8 mouse cellular contexts compared by ENCODE assay signal in the genomic region with DNA sequence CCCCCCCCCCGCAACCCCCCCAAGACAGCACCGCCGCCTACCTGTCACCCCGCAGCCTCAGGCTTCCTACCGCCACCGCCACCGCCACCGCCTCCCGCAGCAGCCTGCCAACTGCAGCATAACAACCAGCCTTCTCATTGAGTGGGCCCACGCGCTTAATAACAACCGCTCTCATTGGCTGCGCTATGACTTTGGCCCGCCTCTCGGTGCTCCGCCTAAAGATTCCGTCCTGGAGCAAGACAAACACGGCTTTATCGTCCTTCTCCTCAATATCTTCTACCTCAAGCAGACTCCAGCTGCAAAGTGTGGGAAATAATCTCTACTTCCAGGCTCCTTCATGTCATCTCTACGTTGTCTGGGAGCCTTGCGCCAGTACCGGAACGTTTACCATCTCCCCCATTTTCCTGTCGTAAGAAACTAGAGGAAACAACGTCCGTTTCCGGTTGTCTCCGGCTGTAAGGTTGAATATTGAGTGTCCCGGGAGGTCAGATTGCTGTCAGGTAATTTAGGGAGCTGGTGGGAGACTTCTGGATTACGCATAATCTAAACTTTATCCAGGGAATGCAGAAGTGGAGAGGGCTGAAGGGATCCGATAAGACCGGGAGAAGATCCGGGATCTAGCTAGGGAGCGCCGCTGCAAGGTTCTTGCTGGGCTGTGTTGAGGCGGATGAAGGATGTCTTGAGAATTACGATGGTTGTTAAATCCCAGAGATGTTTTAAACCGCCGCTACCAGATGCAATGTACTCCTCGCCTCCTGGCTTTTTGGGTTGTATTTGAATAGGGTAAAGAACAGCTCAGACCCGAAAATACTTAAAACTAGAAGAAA. TPM values are rescaled to one million over a fixed set of nuclear protein-coding genes. Genes with fewer than 3 reads are reported as not detected.
A peak's percentile ranks its signal among the peaks of the same experiment; 100 is the strongest.
DNase-seq lines count a peak whose midpoint lies in the region; ATAC-seq lines count a peak whose summit lies in the region.

A gene (minus strand): TSS at position 153 of the 827 bp plus-strand sequence.
A gene (plus strand): TSS at position 214 of the 827 bp plus-strand sequence.

- H3K4me1 ChIP-seq in hindbrain, embryonic 16.5 days (ENCODE audit: control insufficient read depth, insufficient read depth, low read depth, low read length) = peaks cover 12% of the 10 kb centered on the region

- peak; percentile 99 for ATAC-seq in hindbrain, embryonic 16.5 days

- H3K9me3 ChIP-seq in hindbrain, embryonic 16.5 days (ENCODE audit: control insufficient read depth, low read length) = no peaks in the 10 kb centered on the region

- DNase-seq in R1 (ENCODE audit: low read depth, low spot score) = peak; percentile 95
- DNase-seq in cerebellum, postnatal 25 days = peak; percentile 93 to 94
- peak; percentile 90 to 94 for DNase-seq in frontal cortex, postnatal 36 days (ENCODE audit: low spot score in 2 of 2)
- DNase-seq in left cerebral cortex, adult 18-20 months (ENCODE audit: low spot score in 2 of 2) = peak; percentile 87 to 90
- peak; percentile 91 for DNase-seq in right cerebral cortex, adult 18-20 months
- DNase-seq in urinary bladder, postnatal 10 days (ENCODE audit: low spot score) = peak; percentile 51

- WGBS in hindbrain, embryonic 16.5 days = under 1% methylated on average over 39 of the region's 41 CpGs
- under 1% methylated on average over 40 of the region's 41 CpGs for WGBS in macrophage (ENCODE audit: missing documents)

- H3K4me3 ChIP-seq in hindbrain, embryonic 16.5 days (ENCODE audit: low read length) = peak within 1 kb of the TSS; percentile 92
- H3K4me3 ChIP-seq in macrophage (ENCODE audit: inconsistent target) = peak within 1 kb of the TSS; percentile 97

- H3K4me2 ChIP-seq in hindbrain, embryonic 16.5 days (ENCODE audit: low read length) = peak within 1 kb of the TSS; percentile 90

- peaks cover 1% of the 10 kb centered on the region; the same call in 1 of the 2 replicates for H3K36me3 ChIP-seq in hindbrain, embryonic 16.5 days (ENCODE audit: control insufficient read depth, insufficient read depth, low read length)
- no peaks in the 10 kb centered on the region; the same call in 1 of the 2 replicates for H3K36me3 ChIP-seq in macrophage (ENCODE audit: inconsistent target)

- peak within 1 kb of the TSS; percentile 91 for H3K9ac ChIP-seq in hindbrain, embryonic 16.5 days (ENCODE audit: low read depth, low read length)

- H3K27me3 ChIP-seq in hindbrain, embryonic 16.5 days (replicated peaks; ENCODE audit: control insufficient read depth, insufficient read depth, low read length) = no peaks in the 10 kb centered on the region

- H3K79me2 ChIP-seq in macrophage (ENCODE audit: inconsistent target) = peaks cover 95% of the 10 kb centered on the region

- peak within 1 kb of the TSS; percentile 87 for H3K27ac ChIP-seq in hindbrain, embryonic 16.5 days (ENCODE audit: low read depth, low read length)
- peak within 1 kb of the TSS; percentile 87 for H3K27ac ChIP-seq in macrophage

RNA-seq across cellular contexts. Expression of the first gene that starts in this region (rescaled TPM):
- 16.7 and 17.7 TPM in 2 replicates for polyA plus RNA-seq in hindbrain, embryonic 16.5 days (2015; fragmentation: Nextera tagmentation; extraction: Ambion mirVana)
- total RNA-seq in left cerebral cortex, adult 18-20 months (2021) = 100 to 1,000 TPM; 134 to 145 TPM
- total RNA-seq in macrophage (2018; cell fraction: chromatin; rRNA removed) = 10 to 100 TPM in 20 of 26 experiments, 1 to 10 TPM in 6; 4.1 to 33.3 (median 18.8) TPM
- 1 to 10 TPM; 3.4 to 9.9 (median 6.8) TPM for total RNA-seq in macrophage (2018; cell fraction: cytosol; rRNA removed)
- total RNA-seq in macrophage (2018; cell fraction: nucleus; rRNA removed) = 10 to 100 TPM in 18 of 26 experiments, 1 to 10 TPM in 8; 4.0 to 29.5 (median 13.5) TPM
- 2.4 to 5.0 TPM (median 4.1 TPM) in 3 replicates for polyA plus RNA-seq in macrophage (2018)

RNA-seq across cellular contexts. Expression of the second gene that starts in this region (rescaled TPM):
- polyA plus RNA-seq in hindbrain, embryonic 16.5 days (2015; fragmentation: Nextera tagmentation; extraction: Ambion mirVana) = 167 and 196 TPM in 2 replicates
- 100 to 1,000 TPM; 119 to 124 TPM for total RNA-seq in left cerebral cortex, adult 18-20 months (2021)
- 10 to 100 TPM in 1 of 26 experiments, 1 to 10 TPM in 24, not detected in 1; 1.9 to 17.3 (median 4.2) TPM for total RNA-seq in macrophage (2018; cell fraction: chromatin; rRNA removed)
- total RNA-seq in macrophage (2018; cell fraction: cytosol; rRNA removed) = 10 to 100 TPM; 62.3 to 95.8 (median 76.7) TPM
- 10 to 100 TPM in 21 of 26 experiments, 1 to 10 TPM in 5; 6.8 to 39.5 (median 19.7) TPM for total RNA-seq in macrophage (2018; cell fraction: nucleus; rRNA removed)
- 85.2 to 98.8 TPM (median 85.7 TPM) in 3 replicates for polyA plus RNA-seq in macrophage (2018)

Comparison
In these comparisons a context has a peak if more than half of its experiments do, and no peak if none do; other contexts are left out.
1. Peak in every context shown above with its lines: DNase-seq, ATAC-seq, H3K4me3 ChIP-seq and H3K27ac ChIP-seq.